Mouse (Mus musculus) limb, embryonic 14.5 days (tissue): ENCODE measurements at regions not wholly inside any gene's neighbourhood (a gene's known extent, or its start where the extent isn't known, plus 50 kb on each side); places are given as distances from the start of the nearest gene placed in this dataset.
A peak's percentile ranks its signal among the peaks of the same experiment; 100 is the strongest.

Source experiments
- ATAC-seq: fragments of 200-750 bp; cut with Nextera tagmentation; 2 replicates; pipeline ENCODE4 v1.8.0; 2017; ENCODE audit warnings: low read depth, moderate number of reproducible peaks, moderate TSS enrichment; ENCODE audit not compliant: low FRiP score
- DNase-seq: peaks from one replicate; pipeline ENCODE4 v3.0.0-alpha.2; 2015; ENCODE audit warnings: low spot score
- H3K27ac ChIP-seq: fragments of 300-500 bp; sonication (generic); replicated peaks from 2 replicates; pipeline ENCODE4 v1.5.1; 2014; ENCODE audit warnings: low read depth, mild to moderate bottlenecking, low read length, moderate library complexity, mixed read lengths
- H3K27me3 ChIP-seq: fragments of 300-500 bp; sonication (generic); 2 replicates; pipeline ENCODE4 v1.6.1; 2014; ENCODE audit warnings: low read length, mixed read lengths; ENCODE audit not compliant: control insufficient read depth, insufficient read depth
- H3K36me3 ChIP-seq: fragments of 300-500 bp; sonication (generic); 2 replicates; pipeline ENCODE4 v1.6.1; 2014; ENCODE audit warnings: mild to moderate bottlenecking, low read length, moderate library complexity, mixed read lengths; ENCODE audit not compliant: control insufficient read depth, insufficient read depth
- H3K4me1 ChIP-seq: fragments of 300-500 bp; sonication (generic); 2 replicates; pipeline ENCODE4 v1.6.1; 2014; ENCODE audit warnings: antibody characterized with exemption, low read length, mixed read lengths; ENCODE audit not compliant: control insufficient read depth, insufficient read depth
- H3K4me2 ChIP-seq: fragments of 300-500 bp; sonication (generic); replicated peaks from 2 replicates; pipeline ENCODE4 v1.6.1; 2014; ENCODE audit warnings: low read depth, mild to moderate bottlenecking, low read length, moderate library complexity; ENCODE audit not compliant: severe bottlenecking
- H3K4me3 ChIP-seq: fragments of 300-500 bp; sonication (generic); replicated peaks from 2 replicates; pipeline ENCODE4 v1.5.1; 2014; ENCODE audit warnings: low read length
- H3K9ac ChIP-seq: fragments of 300-500 bp; sonication (generic); 2 replicates; pipeline ENCODE4 v1.6.1; 2014; ENCODE audit warnings: mild to moderate bottlenecking, low read depth, low read length, moderate library complexity; ENCODE audit not compliant: severe bottlenecking
- H3K9me3 ChIP-seq: fragments of 300-500 bp; sonication (generic); 2 replicates; pipeline ENCODE4 v1.6.1; 2016; ENCODE audit warnings: low read length; ENCODE audit not compliant: control insufficient read depth
- POLR2A ChIP-seq: fragments of 200-500 bp; IDR thresholded peaks from 2 replicates; pipeline ENCODE4 v1.8.0; 2012; ENCODE audit warnings: inconsistent platforms, mild to moderate bottlenecking, moderate library complexity, borderline replicate concordance; ENCODE audit not compliant: insufficient read depth, insufficient read length; ENCODE audit errors: extremely low read depth
- WGBS: fragments of 180-500 bp; shearing (Covaris S2); extraction: QIAGEN DNeasy Blood & Tissue Kit; methylation state at CpG from one replicate; pipeline ENCODE4 v1.1.7; 2014; 5-methylcytosine and 5-hydroxymethylcytosine counted together

DNA sequence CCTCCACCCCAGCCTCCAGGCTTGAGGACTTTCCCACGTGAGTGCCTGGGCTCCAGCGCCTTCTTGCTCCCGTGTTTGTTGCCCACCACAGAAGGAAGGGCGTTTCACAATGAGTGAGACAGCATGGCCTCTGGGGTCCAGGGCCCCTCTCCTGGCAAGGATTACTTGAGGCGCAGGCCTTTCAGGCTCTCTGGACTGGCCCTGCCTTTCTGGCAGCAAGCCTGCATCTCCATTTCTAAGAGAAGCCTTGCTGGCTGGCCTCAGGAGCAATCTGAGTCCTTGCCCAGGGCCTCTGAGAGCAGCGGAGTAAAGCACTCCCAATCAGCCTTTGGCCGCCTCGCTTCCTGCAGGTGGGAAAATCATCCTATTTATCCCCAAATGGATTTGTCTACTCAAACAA is 145.6 kb downstream of the Pja1 start:
- 55% methylated on average over 8 of the region's 8 CpGs for WGBS
- H3K4me3 ChIP-seq, result no peak overlapping the region
- ATAC-seq, result peak; percentile 65; the same call in 1 of the 2 replicates
- H3K27ac ChIP-seq, result peak overlapping the region; percentile 21; the same call in 1 of the 2 replicates
- no peaks in the 10 kb centered on the region for H3K9me3 ChIP-seq
- peak; percentile 39 for DNase-seq
- no peak overlapping the region for H3K4me2 ChIP-seq
- no peaks in the 10 kb centered on the region for H3K27me3 ChIP-seq
- H3K9ac ChIP-seq, result no peak overlapping the region
- no peaks in the 10 kb centered on the region for H3K36me3 ChIP-seq
- TF ChIP-seq POLR2A, result no peak
- peaks cover 4% of the 10 kb centered on the region; the same call in 1 of the 2 replicates for H3K4me1 ChIP-seq

DNA sequence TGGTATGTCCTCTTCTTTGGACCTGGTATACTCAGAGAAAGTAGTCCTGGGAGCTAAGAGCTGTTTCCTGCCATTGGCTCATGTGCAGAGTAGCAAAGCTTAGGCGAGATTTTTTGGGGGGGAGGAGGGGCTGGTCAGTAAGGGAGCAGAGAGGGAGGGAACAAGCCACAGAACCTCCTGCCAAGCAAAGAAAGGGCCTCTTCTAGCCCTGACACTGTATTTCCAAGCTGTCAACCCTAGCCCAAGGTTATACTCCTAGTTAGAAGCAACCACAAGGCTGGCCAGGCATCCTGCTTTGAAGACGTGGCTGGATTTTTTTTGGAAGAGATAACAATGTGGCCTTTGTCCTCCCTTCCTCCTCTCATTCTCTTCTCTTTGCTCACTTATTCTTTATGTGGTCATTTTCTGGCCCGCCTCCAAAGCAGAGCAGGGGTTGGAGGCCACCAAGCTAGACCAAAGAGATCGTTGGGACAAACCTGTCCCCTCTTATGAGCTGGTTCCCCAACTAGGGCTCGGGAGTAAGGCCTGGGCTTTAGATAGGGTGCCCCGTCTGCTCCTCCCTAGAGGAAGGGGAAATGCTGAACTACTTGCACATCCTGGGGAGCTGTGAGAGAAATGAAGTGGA is 146.4 kb downstream of the Pja1 start:
- Histone ChIP-seq H3K9ac (no peak overlapping the region), H3K4me2 (no peak overlapping the region), H3K27ac (no peak overlapping the region), H3K36me3 (no peaks in the 10 kb centered on the region), H3K4me1 (peaks cover 4% of the 10 kb centered on the region; the same call in 1 of the 2 replicates), H3K4me3 (no peak overlapping the region), H3K27me3 (no peaks in the 10 kb centered on the region), H3K9me3 (no peaks in the 10 kb centered on the region)
- TF ChIP-seq POLR2A, result no peak
- ATAC-seq (no peak), DNase-seq (no peak)
- 64% methylated on average over 6 of the region's 6 CpGs for WGBS

- no peak for DNase-seq
- Histone ChIP-seq H3K36me3 (no peaks in the 10 kb centered on the region), H3K27me3 (0 out of 2 replicates have a peak, but pooled peaks cover 12% of the 10 kb centered on the region), H3K4me2 (no peak overlapping the region), H3K9me3 (no peaks in the 10 kb centered on the region), H3K9ac (no peak overlapping the region), H3K4me1 (no peaks in the 10 kb centered on the region), H3K4me3 (no peak overlapping the region), H3K27ac (no peak overlapping the region)
- WGBS, result 73% methylated on average over 7 of the region's 7 CpGs
- TF ChIP-seq POLR2A, result no peak
- ATAC-seq, result no peak
Observed at GRCm38 (mm10) chrX:99319791-99320190, 151.3 kb downstream of the Pja1 start.

DNA sequence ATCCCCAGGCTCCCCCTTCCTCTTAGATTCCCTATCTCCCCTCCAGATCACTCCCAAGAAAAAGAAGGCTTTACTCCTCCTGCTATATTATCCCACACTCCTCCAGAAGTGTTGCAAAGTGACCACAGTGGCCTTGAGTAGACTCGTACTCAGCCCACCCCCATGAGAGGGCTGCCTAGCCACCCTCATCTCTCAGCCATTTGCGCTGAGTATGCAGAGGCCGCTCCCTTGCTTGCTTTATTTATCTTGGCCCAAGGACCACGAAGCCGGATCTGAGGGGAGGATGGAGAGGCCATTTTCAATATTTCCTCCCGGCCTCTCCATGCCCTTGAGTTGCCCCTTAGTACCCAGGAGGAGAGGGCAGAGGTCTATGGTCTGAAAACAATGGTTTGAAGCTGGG is 151.9 kb downstream of the Pja1 start:
- Histone ChIP-seq H3K36me3 (no peaks in the 10 kb centered on the region), H3K9me3 (no peaks in the 10 kb centered on the region), H3K27me3 (0 out of 2 replicates have a peak, but pooled peaks cover 12% of the 10 kb centered on the region), H3K4me2 (no peak overlapping the region), H3K4me1 (no peaks in the 10 kb centered on the region), H3K27ac (no peak overlapping the region), H3K4me3 (no peak overlapping the region), H3K9ac (no peak overlapping the region)
- WGBS, result 61% methylated on average over 6 of the region's 6 CpGs
- DNase-seq (no peak), ATAC-seq (no peak)
- TF ChIP-seq POLR2A, result no peak

GRCm38 (mm10) chrX:99318141-99318540 is 152.9 kb downstream of the Pja1 start:
- DNase-seq (no peak), ATAC-seq (no peak)
- no peak for TF ChIP-seq POLR2A
- H3K4me1 ChIP-seq, result no peaks in the 10 kb centered on the region
- no peak overlapping the region for H3K4me3 ChIP-seq
- no peak overlapping the region for H3K9ac ChIP-seq
- H3K9me3 ChIP-seq, result no peaks in the 10 kb centered on the region
- H3K4me2 ChIP-seq, result no peak overlapping the region
- H3K27ac ChIP-seq, result no peak overlapping the region
- 0 out of 2 replicates have a peak, but pooled peaks cover 12% of the 10 kb centered on the region for H3K27me3 ChIP-seq
- H3K36me3 ChIP-seq, result no peaks in the 10 kb centered on the region
- WGBS, result 74% methylated on average over 8 of the region's 8 CpGs
